Mouse (Mus musculus): Measurements from ENCODE around the gene Cd274.

DNA sequence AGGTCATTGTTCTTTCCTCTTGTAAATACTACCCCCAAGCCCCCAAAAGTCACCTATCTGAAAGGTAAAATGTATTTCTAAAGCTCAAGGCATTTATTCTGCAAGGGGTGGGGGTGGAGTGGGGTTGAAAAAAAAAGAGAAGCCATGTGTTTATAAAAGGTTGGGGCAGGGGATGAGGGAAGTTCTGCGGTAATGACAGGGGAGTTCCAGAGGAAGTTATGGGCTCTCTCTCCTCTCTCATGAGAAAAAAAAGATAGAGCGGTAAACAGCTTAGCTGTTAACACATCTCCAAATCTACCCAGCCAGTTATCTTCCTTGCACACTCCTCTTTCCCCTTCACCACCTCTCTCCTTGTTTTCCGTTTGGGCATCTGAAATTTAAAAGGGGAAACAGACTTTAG lies 63.7 kb downstream of the Cd274 start:
- TF ChIP-seq CHD2 (IDR thresholded peaks at IDR 0.05; ENCODE audit: low read depth, low read length), result no peak
- no peak for TF ChIP-seq MAFK (IDR thresholded peaks at IDR 0.05; ENCODE audit: insufficient read depth, low read depth, low read length)
- TF ChIP-seq ZNF384 (IDR thresholded peaks at IDR 0.05; ENCODE audit: low read depth, low read length), result no peak
